Mouse (Mus musculus) gastrocnemius, adult 18-20 months (tissue): Measurements from ENCODE around the gene Gm37240. TPM values are rescaled to one million over a fixed set of nuclear protein-coding genes. Genes with fewer than 3 reads are reported as not detected.

Experiments used
- DNase-seq: peaks from one replicate; pipeline ENCODE4 v3.0.0; 2021; ENCODE audit warnings: low spot score
- total RNA-seq, 2 experiments: library from RNA; stranded (reverse); gene quantifications; 2 replicates each; pipeline ENCODE4 v1.2.3; 2021

Gm37240 gene
- total RNA-seq, 2 experiments from 2014 or later, result 30.2 to 34.0 TPM

DNA sequence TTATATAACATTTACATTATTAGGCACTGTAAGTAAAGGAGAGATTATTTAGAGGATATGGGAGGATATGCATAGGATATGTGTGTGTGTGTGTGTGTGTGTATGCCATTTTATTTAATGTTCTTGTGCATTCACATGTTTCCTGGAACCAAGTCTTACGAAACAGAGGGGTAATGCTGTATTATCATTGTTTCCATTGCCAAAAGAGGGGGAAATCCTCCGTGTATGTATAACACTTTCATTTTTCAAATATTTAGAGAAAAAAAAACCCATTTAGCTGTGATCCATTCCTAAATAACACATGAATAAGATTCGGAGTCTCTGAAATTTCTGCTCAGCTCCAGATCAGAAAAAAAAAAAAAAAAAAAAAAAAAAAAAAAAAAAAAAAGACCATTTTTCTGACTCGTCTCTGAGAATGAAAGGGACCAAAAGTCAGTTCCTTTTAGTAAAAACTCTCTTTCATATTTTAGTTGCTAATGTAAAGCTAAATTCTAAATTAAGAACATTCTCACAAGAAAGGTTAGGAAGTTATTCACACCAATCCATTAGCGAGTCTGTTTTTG is 378.5 kb downstream of the Gm37240 start:
- DNase-seq, result no peak

DNA sequence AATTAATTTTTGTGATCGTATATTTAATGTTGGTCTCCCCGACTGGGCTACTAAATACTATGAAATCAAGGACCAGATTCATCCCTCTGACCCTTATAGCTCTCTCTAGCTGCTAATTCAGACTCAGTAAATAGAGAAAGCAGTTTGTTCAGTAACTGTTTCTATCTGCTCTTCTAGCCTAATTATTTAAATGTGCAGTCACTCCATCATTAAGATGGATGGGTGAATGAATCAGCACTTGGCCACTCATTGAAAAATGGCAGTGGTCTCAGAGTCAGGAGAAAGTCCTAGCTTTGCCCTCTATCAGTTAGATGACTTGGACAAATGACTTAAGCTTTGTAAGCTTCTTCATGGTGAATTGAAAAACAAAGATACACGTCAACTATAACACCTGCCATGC is 387.2 kb downstream of the Gm37240 start:
- no peak for DNase-seq

DNA sequence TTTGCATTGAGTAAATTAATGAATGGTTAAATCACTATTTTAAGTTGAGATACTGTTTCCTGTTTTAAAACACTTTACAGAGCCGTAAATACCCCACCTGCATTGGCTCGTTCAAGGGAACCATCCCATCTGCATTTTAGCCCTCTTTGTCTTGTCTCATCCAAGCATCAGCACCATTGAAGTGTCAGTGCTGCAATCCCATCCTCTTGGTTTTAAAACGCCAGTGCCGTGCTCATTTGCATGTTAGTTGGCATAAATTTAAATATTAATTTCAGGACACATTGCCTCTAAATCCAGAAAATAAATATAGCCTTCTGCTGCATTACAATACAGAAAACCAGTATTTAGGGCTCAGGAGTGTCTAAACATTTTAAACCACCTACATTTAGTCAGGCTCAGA is 391.2 kb downstream of the Gm37240 start:
- no peak for DNase-seq

DNA sequence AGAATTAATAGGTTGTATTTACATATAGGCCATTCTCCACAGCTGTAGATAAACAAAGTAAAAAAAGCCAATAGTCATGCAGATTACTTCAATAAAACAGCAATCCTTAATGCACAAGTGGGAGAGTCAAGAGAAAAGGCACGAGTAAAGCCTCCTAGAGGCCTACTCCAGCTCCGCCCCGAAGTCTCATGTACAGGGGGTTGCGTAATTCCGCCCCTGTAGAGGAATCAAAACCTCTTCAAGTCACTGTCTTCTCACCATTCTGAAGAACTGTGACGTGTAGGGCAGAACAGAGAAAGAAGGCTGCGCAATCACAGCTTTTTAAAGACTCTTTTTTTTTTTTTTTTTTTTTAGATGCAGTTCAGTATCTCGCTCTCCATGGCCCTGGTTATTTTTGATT is 393.5 kb downstream of the Gm37240 start:
- no peak for DNase-seq

DNA sequence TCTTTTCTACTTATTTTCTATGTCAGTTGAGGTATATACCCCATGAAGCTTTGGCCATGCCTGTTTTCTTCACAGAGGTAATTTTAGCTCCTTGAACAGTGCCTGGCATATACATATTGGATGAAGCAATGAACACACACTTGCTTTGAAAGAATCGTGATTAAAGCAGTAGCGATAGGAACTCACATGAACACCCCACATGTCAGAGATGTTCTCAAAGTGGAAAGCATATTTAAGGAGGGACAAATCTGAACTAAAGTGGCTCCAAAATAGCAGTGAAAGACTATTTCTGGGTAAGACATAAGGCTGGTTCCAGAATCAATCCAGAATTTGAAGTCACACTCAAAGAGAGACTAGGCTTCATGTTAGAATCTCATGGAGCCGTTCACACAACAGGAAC is 397.1 kb downstream of the Gm37240 start:
- DNase-seq, result no peak

DNA sequence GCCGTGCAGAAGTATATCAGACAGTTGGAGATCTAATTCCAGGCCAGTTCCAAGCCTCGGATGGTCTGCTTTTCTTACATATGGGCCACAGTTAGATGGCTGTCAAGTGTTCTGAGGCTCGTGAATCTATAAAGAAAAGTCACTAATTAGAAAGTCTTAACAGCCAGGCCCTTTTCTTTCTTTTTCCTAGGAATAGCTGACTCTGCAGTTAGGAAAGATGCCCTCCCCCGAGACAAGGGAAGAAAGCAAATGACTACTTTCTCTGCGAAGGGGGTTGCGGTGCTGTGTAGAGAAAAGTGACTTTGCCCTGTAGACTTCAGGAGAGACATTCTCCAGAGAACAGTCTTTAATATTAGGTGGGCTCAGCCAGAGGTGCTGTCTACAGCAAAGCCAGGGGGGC is 399.9 kb downstream of the Gm37240 start:
- no peak for DNase-seq

DNA sequence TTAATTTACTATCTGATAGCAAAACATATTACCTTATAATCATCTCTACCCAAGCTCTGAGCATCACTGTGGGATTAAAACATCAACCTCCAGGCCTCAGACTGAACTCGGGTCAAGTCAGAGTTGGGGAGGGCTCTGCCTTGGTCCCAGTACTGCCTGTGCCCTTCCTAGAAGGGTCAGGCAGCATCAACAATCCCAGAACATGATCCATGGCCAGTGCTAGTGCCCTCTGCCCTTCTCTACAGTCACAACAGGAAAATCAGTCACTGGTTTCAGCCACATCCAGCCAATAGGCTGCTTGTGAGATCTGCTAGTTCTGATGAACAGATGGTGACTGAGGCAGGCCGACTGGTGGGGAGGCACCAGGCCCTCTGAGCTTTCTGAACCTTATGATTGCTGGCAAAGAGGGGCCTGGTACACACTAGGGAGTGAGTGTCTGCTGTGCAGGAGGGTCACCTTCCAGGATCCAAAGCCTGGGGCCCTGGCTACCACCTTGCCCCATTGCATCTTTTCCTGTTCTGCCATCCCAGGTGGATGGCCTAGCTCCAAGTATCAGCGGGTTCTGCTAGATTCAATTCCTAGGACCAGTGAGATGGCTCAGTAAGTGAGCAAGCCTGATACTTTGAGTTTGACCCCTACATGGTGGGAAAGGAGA is 401.7 kb downstream of the Gm37240 start:
- DNase-seq, result no peak

DNA sequence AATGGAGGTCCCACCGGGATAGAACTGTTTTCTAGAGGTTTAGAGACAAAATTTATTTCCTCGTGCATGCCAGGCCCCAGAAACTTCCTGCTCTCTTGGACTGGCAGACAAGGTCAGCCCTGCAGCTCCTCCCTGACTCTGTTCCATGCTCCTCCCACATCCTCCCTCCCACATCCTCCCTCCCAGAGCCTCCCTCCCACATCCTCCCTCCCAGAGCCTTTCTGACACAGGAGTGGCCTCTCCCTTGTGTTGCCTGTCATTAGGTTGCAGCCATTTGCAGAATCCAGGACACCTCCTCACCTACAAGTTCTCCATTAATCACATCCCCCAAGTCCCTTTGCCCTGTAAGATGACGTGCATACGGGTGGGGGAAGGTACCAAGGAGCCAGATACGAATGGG is 404.7 kb downstream of the Gm37240 start:
- no peak for DNase-seq

DNA sequence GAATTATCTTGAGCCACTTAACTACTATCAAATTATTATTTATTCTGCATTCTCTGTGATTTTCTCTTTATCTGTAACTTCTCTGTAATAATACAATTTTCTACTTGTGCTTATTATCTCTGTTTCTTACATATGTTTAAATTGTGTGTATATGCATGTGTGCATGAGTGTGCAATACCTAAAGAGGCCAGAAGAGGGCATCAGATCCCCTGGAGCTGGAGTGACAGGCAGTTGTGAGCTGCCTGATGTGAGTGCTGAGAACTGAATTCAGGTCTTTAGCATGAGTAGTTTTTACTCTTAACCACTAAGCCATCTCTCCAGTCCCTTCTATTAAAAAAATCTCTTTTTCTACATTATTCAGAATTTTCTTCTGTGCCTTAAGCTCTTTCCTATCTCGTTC is 406.7 kb downstream of the Gm37240 start:
- no peak for DNase-seq

DNA sequence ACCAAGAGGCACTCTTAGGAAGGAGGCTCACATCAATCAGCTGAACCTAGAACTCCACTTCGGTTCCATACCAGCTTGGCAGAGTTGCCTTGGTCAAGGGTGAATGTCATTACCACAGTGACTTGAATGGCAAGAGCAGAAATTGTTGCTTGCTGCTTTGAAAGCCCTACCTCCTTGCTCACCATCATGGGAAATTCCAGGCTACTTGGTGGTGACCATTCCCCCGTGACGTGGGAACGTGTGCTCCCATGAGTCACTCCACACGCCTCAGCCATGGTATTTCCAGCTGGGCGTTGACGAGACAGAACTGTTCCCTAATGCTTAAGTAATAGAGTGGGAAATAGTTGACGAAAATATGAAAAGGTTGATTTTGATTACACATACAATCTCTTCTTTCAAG is 408.6 kb downstream of the Gm37240 start:
- no peak for DNase-seq

DNA sequence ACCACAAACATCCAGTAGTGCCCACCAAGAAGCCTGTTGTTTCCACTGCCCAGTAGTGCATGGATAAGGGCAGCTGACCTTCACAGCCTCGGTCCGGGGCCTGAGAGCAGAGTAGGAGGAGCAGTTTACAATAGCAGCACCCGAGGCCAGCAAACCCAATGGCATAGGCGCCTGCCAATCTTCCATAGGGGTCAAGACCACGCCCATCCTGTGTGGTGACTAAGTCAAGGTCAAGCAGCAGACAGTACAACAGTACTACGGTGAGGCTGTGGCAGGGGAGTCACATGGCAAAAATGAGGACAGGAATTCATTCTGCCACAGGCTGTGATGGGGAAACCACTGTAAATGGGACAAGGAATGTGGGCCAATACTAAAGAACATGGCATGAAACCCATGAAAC is 417.6 kb downstream of the Gm37240 start:
- no peak for DNase-seq

DNA sequence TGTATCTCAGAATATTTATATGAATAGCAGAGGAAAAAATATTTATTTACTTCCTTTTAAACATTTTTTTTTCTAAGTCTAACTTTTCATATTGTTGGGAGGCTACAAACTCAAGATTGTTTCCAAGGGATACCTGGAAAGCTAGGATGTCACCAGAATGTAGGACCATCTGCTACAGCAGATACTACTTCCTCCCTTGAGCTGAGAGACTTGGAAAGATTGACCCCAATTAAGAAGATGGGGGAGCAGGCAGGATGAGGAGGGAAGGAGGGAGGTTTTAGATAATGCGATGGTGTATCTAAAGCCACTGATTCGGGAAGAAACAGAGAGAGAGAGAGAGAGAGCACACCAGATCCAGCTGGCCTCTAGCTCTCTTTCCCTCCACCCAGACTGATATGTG is 418.3 kb downstream of the Gm37240 start:
- no peak for DNase-seq

DNA sequence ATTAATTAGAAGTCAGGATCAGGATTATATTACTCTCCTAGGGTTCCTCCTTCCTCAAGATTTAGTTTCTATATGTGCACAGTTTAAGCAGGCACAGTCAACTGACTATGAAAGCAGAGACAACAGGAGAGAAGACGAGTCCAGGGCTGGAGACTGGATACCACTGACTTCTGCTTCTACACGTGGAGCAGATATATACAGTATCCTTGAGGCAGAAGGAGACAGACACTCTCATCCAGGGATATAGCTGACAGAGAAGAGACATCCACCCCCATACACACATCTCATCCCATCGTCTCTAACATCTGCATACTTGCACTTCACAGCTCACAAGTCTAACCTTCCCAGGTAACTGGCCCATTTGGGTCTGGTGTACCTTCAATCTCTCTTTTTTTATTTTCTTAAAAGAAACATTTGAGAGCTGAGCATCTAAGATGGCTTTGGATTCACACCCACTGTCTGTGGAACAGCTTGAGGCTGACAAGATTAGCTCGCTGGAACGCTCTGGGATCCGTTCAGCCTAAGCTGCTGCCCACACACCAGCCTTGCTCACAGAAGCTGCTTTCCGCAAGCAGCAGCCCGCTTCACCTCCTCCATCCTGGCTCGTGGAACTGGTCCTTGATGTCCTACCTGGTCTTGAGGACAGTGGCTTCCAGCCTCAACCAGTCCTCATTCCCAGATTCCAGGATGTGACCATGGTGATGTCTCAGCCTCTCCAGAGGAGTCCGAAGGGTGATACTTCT is 421.9 kb downstream of the Gm37240 start:
- no peak for DNase-seq

DNA sequence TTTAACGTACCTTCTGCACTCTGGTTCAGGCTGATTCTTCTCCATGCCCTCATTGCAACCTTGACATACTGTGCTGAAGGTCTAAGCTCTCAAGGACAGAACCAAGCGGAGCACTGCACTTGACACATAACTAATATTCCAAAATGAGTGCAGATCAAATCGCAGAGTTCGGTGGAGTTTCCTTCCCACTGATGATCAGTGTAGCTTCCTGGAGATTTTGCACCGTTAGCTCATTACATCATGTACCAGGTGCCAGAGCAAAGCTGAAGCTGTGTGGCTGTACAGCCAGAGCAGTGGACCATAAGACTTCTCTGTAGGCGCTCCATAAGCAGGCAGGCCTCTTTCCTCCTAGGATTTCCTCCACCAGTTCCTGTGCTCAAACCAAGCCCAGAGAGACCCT is 427.3 kb downstream of the Gm37240 start:
- DNase-seq, result no peak

DNA sequence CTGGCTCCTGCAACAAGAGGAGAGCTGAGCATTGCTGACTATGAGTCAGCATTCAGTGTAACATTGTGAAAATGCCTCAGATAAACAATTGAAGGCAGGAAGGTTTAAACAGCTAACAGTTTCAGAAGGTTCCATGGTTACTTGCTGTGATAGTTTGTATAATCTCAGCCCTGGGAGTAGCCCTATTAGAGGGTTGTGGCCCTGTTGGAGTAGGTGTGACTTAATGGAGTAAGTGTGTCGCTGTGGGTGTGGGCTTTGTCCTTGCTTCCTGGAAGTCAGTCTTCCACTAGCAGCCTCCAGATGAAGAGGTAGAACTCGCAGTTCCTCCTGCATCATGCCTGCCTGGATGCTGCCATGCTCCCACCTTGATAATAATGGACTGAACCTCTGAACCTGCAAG is 430.3 kb downstream of the Gm37240 start:
- no peak for DNase-seq

DNA sequence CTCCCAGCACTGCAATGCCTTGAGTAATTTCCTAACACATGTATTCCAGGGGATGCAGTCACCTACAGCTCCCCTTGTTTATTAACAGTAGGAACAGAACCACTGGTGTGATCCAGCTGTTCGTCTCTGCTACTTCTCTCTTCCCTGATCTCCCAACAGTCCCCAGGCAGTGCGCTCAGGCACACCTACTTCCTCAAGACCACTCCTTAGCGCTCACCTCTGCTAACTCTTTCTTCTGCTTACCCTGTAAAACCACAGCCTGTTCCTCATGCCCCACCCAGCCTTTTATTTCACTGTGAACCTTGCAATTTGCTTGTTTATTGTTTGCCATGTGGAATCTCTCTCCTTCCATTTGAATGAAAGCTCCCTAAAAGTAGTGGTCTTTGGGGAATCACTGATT is 431.9 kb downstream of the Gm37240 start:
- DNase-seq, result no peak

DNA sequence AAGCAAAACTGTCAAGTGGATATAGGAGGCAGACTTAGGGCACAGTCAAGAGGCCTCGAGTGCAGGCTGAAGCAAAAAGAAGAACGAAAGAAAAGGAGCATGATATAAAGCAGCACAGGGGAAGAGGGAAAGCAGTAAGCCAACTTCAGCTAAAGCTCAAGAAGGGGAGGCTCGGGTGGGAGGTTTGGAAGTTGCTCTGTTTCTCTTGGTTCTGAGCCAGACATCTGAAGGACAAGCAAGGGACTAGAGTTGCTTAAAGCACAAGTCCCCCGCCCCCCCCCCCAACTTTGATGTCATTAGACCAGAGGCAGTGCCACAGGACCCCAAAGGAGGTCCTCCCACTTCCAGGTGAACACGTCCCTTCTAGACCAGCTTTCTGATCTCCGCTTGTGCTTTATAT is 433.3 kb downstream of the Gm37240 start:
- no peak for DNase-seq

DNA sequence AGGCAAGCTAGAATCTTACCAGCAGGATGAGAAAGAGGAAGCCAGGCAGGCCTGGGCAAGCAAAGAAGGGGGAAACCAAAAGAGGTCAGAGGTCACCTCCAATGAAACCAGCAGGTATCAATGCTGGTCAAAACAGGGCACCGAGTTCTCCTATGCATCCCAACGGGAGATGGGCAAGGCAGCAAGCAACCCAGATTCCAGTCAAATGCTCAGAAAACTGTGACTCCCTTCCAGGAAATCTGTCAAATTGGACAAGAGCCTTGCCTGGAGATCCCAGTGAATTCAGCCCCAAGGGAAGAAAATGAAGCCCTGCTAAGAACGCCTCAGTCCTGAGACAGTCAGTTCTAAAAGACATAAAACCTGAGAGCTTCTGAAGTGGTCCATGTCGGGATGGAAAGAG is 437.9 kb downstream of the Gm37240 start:
- DNase-seq, result no peak

DNA sequence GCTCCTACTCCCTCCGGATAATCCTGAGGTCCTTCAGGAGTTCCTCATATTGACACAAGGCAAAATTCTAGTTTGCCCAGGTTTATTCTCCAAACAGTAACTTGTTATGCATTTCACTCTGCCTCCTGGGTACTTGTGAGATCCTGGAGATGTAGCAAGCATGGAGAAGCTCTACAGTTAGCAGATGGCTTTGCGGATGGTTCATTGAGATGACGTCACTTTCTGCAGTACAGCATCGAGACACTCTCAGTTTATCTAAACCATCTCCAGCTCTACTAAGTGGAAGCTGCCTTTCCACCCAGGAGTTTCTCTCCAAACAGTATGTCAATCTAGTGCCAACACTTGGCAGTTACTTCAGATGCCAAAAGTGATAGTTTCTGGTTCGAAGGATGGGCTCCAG is 444.5 kb downstream of the Gm37240 start:
- DNase-seq, result no peak

DNA sequence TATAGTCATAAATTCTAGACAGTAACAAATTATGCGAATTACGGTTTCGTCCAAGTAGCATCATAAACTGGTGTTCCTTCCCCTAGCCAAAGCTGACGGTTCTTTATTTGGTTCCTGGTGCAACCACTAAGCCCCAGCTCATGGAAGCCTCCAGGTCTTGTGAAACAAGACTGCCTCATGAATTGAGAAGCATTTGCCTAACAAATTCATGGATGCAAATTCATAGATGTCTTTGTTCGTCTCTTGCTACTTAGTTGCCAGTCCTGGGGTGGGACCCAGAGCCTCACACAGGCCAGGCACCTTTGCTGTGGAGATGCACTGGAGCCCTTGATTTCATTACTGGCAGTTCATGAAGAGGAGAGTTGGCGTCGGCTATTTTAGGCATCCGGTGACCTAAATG is 445.1 kb downstream of the Gm37240 start:
- DNase-seq, result no peak

DNA sequence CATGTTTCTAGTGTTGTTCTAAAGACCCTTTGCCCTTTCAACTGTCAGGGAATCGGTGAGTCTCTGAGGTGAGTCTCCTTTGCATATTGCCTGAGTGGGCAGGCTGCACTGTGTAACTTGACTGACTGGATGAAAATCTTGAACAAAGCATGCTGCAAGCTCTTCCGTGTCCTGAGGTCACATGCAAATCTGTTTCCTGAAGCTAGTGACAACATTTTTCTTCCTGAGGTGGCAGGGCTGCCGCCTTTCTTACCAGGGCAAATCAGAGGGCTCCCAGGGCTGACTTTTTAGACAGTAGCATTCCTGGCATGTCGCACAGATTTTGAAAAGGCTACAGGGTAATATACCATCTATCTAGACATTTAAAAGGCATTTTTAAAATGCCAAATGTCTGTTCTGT is 451.9 kb downstream of the Gm37240 start:
- DNase-seq, result no peak

DNA sequence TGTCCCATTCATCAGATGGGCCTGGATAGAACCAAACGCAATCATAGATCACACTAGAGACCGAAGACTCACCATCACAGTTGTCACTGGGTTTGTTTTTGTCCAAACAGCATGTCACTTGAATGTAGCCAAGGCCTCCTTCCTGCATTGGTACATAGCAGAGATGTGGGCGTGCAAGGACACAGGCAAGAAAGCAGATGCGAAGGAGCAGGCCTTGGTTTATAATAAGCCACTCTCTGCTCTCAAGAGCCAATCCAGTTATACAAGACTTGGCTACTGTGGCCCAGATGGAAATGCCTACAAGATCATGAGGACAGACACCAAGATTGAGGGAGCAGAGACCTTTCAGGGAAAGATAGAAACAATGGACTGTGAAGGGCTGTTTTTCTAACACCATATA is 456.1 kb downstream of the Gm37240 start:
- DNase-seq, result no peak

DNA sequence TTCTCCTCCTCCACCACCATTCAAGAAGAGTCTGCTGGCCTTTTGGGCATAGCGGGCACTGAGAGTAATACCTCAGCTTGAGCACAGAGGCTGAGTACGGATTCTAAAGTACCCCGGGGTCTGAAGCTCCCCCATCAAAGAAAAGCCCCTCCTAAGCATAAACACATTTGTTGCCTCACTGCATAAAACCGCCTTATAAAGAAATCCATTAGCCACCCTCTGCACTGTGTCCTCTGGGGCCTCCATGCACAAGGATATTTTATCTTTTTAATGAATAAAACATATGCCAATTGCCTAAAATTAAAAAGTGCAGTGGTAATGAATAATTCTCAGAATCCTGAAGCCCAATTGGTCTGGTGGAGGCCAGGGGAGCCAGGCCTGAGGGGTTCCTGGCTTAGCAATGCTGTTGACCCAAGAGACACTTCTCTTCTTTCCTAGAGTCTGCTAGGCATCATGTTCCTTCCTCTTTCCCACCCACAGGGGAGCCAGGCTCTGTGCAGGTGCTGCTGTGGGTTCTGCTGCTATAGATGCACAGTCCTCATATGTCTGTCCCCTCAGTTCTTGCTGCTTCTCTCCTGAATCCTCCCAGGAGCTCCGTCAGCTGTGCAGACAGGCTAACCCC is 463.8 kb downstream of the Gm37240 start:
- DNase-seq, result no peak
